Mouse (Mus musculus): Measurements from ENCODE around the gene Nrp1. TPM values are rescaled to one million over a fixed set of nuclear protein-coding genes. Genes with fewer than 3 reads are reported as not detected.
A peak's percentile ranks its signal among the peaks of the same experiment; 100 is the strongest.

The Nrp1 gene
- 130 and 140 TPM in 2 replicates for polyA plus RNA-seq (2015; fragmentation: Nextera tagmentation; extraction: Ambion mirVana)

DNA sequence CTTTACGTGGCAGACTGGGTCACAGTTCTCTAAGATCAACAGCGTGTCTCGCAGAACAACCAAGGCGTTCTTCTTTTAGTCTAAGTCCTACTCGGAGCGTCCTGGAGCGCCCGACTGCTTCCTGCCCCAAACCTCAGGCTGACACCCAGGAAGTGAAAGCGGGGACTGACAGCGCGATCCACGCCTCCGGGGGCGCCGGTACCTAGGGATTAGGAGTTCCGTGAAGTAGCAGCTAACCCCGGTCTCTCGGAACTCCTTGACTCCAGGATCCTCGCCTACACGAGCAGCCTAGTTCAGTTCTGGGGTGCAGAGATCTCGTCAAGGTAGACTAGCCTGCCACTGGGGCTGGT, at the start of gene Nrp1:
TSS of gene Nrp1 (plus strand) at position 199 of the 350 bp plus-strand sequence.
- H3K27ac ChIP-seq = peak within 1 kb of the TSS; percentile 98
- WGBS = 0% methylated on average over 21 of the region's 21 CpGs
- peaks cover 44% of the 10 kb centered on the region for H3K4me1 ChIP-seq
- H3K4me2 ChIP-seq = peak within 1 kb of the TSS; percentile 92
- H3K9me3 ChIP-seq (replicated peaks) = no peaks in the 10 kb centered on the region
- no peaks in the 10 kb centered on the region for H3K36me3 ChIP-seq
- H3K27me3 ChIP-seq = no peaks in the 10 kb centered on the region
- peak within 1 kb of the TSS; percentile 95 for H3K4me3 ChIP-seq (replicated peaks)
- H3K9ac ChIP-seq = peak within 1 kb of the TSS; percentile 93
- ATAC-seq (replicated peaks; ENCODE audit: low FRiP score) = no peak; the same call in 1 of the 2 replicates

DNA sequence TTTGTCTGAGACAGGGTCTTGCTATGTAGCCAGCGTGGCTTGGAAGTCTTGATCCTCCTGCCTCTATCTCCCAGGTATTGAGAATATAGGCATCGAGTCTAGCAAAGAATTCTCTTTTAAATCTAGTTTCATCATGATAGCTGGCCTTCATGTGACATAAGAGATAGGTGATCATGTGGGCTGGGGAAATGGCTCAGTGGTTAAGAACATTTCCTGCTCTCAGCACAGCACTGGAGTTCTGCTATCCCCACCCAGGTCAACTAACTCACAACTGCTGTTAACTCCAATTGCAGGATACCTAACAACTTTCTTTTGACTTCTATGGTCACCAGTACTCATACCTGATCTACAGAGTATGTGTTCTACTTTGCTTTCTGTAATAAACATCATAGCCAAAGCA, 37.6 kb upstream of the Nrp1 start:
- 91% methylated on average over 2 of the region's 2 CpGs for WGBS
- no peaks in the 10 kb centered on the region for H3K27me3 ChIP-seq
- H3K9me3 ChIP-seq (replicated peaks) = no peaks in the 10 kb centered on the region
- no peak overlapping the region for H3K9ac ChIP-seq
- H3K4me3 ChIP-seq (replicated peaks) = no peak overlapping the region
- H3K27ac ChIP-seq = no peak overlapping the region
- no peak overlapping the region for H3K4me2 ChIP-seq
- ATAC-seq (replicated peaks; ENCODE audit: low FRiP score) = no peak
- H3K36me3 ChIP-seq = no peaks in the 10 kb centered on the region
- no peaks in the 10 kb centered on the region for H3K4me1 ChIP-seq

DNA sequence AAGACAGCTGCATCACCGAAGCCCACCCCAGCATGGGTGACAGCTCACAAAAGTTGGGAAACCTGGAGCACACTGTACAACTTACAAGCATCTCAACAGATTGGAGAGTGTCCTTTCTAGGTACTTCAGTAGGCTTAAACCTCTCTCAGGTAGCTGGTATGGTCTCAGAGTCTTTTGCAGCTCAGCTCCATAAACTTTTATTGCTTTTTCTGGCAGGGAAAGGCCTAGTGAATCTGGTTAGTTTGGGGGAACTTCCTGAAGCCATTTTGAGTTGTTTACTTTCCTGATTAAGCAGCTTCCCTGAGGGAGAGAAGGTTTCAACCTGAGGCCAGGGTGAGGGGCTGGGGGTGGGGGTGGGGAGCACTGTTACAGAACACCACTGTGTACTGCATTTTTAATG, 31.1 kb upstream of the Nrp1 start:
- 79% methylated on average over 1 of the region's 1 CpGs for WGBS
- Histone ChIP-seq H3K9me3 (replicated peaks) (no peaks in the 10 kb centered on the region), H3K36me3 (no peaks in the 10 kb centered on the region), H3K4me1 (peaks cover 15% of the 10 kb centered on the region), H3K27me3 (no peaks in the 10 kb centered on the region), H3K4me3 (replicated peaks) (no peak overlapping the region), H3K4me2 (no peak overlapping the region), H3K27ac (peak overlapping the region; percentile 75), H3K9ac (no peak overlapping the region)
- ATAC-seq (replicated peaks; ENCODE audit: low FRiP score) = peak; percentile 54; the same call in 1 of the 2 replicates

DNA sequence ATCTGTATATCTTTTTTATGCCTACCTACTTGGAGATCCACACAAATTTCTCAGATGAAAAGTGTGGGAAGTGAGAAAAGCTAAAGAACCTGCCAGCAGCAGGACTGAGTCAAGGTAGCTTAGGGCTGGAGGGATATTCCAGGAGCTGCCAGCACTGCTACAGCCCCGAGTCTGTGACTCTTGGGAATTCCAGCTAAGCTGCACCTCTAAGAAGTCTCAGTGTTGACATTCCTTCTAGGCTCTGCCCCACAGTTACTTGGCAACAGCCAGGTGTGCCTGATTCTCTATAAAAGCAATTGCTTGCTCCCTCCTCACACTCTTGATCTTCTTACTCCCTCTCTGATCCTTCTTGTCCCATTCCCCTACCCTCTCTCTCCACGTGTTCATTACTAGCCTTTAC, 30.5 kb upstream of the Nrp1 start:
- H3K4me3 ChIP-seq (replicated peaks) = no peak overlapping the region
- H3K9ac ChIP-seq = no peak overlapping the region
- 19% methylated on average over 2 of the region's 2 CpGs for WGBS
- no peak overlapping the region for H3K4me2 ChIP-seq
- peaks cover 15% of the 10 kb centered on the region for H3K4me1 ChIP-seq
- H3K36me3 ChIP-seq = no peaks in the 10 kb centered on the region
- 0 out of 2 replicates have a peak overlapping the region, but pooled peaks have one; percentile 56 for H3K27ac ChIP-seq
- H3K27me3 ChIP-seq = no peaks in the 10 kb centered on the region
- no peaks in the 10 kb centered on the region for H3K9me3 ChIP-seq (replicated peaks)
- peak; percentile 64; the same call in 1 of the 2 replicates for ATAC-seq (replicated peaks; ENCODE audit: low FRiP score)

GRCm38 (mm10) chr8:128329502-128329901, 28.9 kb upstream of the Nrp1 start:
- 91% methylated on average over 3 of the region's 3 CpGs for WGBS
- no peak overlapping the region for H3K9ac ChIP-seq
- ATAC-seq (replicated peaks; ENCODE audit: low FRiP score) = no peak

GRCm38 (mm10) chr8:128335976-128336375, 22.4 kb upstream of the Nrp1 start:
- H3K36me3 ChIP-seq = no peaks in the 10 kb centered on the region
- H3K4me3 ChIP-seq (replicated peaks) = no peak overlapping the region
- H3K9ac ChIP-seq = no peak overlapping the region
- WGBS = 85% methylated on average over 3 of the region's 3 CpGs
- H3K9me3 ChIP-seq (replicated peaks) = no peaks in the 10 kb centered on the region
- H3K27ac ChIP-seq = no peak overlapping the region
- H3K4me1 ChIP-seq = no peaks in the 10 kb centered on the region
- no peak overlapping the region for H3K4me2 ChIP-seq
- ATAC-seq (replicated peaks; ENCODE audit: low FRiP score) = no peak
- H3K27me3 ChIP-seq = no peaks in the 10 kb centered on the region

More at GRCm38 (mm10) chr8:128329502-128329901, 28.9 kb upstream of the Nrp1 start:
- Histone ChIP-seq H3K27ac (no peak overlapping the region), H3K4me1 (peaks cover 15% of the 10 kb centered on the region), H3K36me3 (no peaks in the 10 kb centered on the region), H3K9me3 (replicated peaks) (no peaks in the 10 kb centered on the region), H3K4me2 (no peak overlapping the region), H3K4me3 (replicated peaks) (no peak overlapping the region), H3K27me3 (no peaks in the 10 kb centered on the region)

DNA sequence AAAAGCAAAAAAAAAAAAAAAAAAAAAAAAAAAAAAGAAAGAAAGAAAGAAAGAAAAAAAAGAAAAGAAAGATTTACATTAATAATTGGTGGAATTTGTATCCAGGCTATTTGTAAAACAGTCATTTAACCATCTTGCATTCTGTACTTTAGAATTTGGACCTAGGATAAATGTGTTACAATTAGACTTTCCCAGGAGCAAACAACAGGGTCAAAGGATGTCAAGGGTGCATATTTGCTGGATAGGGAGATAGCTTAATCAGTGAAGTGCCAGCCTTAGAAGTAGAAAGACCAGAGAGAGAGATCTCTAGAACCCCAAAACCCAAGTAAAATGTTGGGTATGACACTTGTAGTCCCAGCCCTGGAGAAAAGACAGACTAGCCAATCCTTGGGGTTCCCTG, 19.5 kb upstream of the Nrp1 start:
- no peak overlapping the region for H3K27ac ChIP-seq
- no peak overlapping the region for H3K4me3 ChIP-seq (replicated peaks)
- ATAC-seq (replicated peaks; ENCODE audit: low FRiP score) = no peak
- H3K4me1 ChIP-seq = no peaks in the 10 kb centered on the region
- no peaks in the 10 kb centered on the region for H3K27me3 ChIP-seq
- H3K4me2 ChIP-seq = no peak overlapping the region
- no peaks in the 10 kb centered on the region for H3K9me3 ChIP-seq (replicated peaks)
- H3K36me3 ChIP-seq = no peaks in the 10 kb centered on the region
- no peak overlapping the region for H3K9ac ChIP-seq

- H3K4me2 ChIP-seq = no peak overlapping the region
- H3K27me3 ChIP-seq = no peaks in the 10 kb centered on the region
- ATAC-seq (replicated peaks; ENCODE audit: low FRiP score) = no peak
- H3K9me3 ChIP-seq (replicated peaks) = no peaks in the 10 kb centered on the region
- no peak overlapping the region for H3K4me3 ChIP-seq (replicated peaks)
- no peak overlapping the region for H3K27ac ChIP-seq
- WGBS = 87% methylated on average over 3 of the region's 3 CpGs
- no peaks in the 10 kb centered on the region for H3K36me3 ChIP-seq
- H3K4me1 ChIP-seq = no peaks in the 10 kb centered on the region
- no peak overlapping the region for H3K9ac ChIP-seq
Observed at GRCm38 (mm10) chr8:128339521-128339920, 18.9 kb upstream of the Nrp1 start.

DNA sequence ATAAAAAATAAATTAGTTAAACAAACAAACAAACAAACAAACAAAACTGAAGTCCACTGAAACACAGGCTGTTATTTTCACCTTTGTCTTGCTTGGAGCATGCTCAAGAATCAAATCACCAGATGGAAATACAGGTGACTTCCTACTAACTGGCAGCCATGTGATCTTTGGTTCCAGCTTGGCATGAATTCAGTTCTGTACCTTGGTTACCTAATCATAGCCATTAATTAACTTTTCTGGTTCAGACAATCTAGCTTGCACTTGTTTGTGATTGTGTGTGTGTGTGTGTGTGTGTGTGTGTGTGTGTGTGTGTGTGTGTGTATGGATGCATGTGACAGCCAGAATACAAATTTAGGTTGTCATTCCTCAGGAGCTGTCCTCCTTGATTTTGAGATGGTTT, 8.0 kb upstream of the Nrp1 start:
- no peaks in the 10 kb centered on the region for H3K36me3 ChIP-seq
- H3K9ac ChIP-seq = no peak overlapping the region
- H3K4me1 ChIP-seq = no peaks in the 10 kb centered on the region
- no peak for ATAC-seq (replicated peaks; ENCODE audit: low FRiP score)
- no peak overlapping the region for H3K27ac ChIP-seq
- no peak overlapping the region for H3K4me2 ChIP-seq
- no peaks in the 10 kb centered on the region for H3K9me3 ChIP-seq (replicated peaks)
- H3K27me3 ChIP-seq = no peaks in the 10 kb centered on the region
- no peak overlapping the region for H3K4me3 ChIP-seq (replicated peaks)

- H3K4me2 ChIP-seq = no peak overlapping the region
- ATAC-seq (replicated peaks; ENCODE audit: low FRiP score) = no peak
- no peak overlapping the region for H3K9ac ChIP-seq
- H3K36me3 ChIP-seq = no peaks in the 10 kb centered on the region
- no peak overlapping the region for H3K27ac ChIP-seq
- H3K27me3 ChIP-seq = no peaks in the 10 kb centered on the region
- no peak overlapping the region for H3K4me3 ChIP-seq (replicated peaks)
- no peaks in the 10 kb centered on the region for H3K9me3 ChIP-seq (replicated peaks)
- peaks cover 4% of the 10 kb centered on the region for H3K4me1 ChIP-seq
Observed at GRCm38 (mm10) chr8:128351211-128351610, 7.2 kb upstream of the Nrp1 start.

- Histone ChIP-seq H3K4me1 (peaks cover 18% of the 10 kb centered on the region), H3K27me3 (no peaks in the 10 kb centered on the region), H3K9ac (no peak overlapping the region), H3K36me3 (no peaks in the 10 kb centered on the region), H3K4me2 (no peak overlapping the region), H3K4me3 (replicated peaks) (no peak overlapping the region), H3K27ac (no peak overlapping the region), H3K9me3 (replicated peaks) (no peaks in the 10 kb centered on the region)
- 80% methylated on average over 2 of the region's 2 CpGs for WGBS
- no peak for ATAC-seq (replicated peaks; ENCODE audit: low FRiP score)
Observed at GRCm38 (mm10) chr8:128352821-128353220, 5.6 kb upstream of the Nrp1 start.

GRCm38 (mm10) chr8:128353999-128354398, 4.4 kb upstream of the Nrp1 start:
- H3K9ac ChIP-seq = no peak overlapping the region
- no peak for ATAC-seq (replicated peaks; ENCODE audit: low FRiP score)
- H3K36me3 ChIP-seq = no peaks in the 10 kb centered on the region
- H3K27ac ChIP-seq = no peak overlapping the region
- no peaks in the 10 kb centered on the region for H3K9me3 ChIP-seq (replicated peaks)
- no peak overlapping the region for H3K4me2 ChIP-seq
- H3K4me3 ChIP-seq (replicated peaks) = no peak overlapping the region
- H3K4me1 ChIP-seq = peaks cover 23% of the 10 kb centered on the region
- no peaks in the 10 kb centered on the region for H3K27me3 ChIP-seq
- WGBS = 25% methylated on average over 1 of the region's 1 CpGs

DNA sequence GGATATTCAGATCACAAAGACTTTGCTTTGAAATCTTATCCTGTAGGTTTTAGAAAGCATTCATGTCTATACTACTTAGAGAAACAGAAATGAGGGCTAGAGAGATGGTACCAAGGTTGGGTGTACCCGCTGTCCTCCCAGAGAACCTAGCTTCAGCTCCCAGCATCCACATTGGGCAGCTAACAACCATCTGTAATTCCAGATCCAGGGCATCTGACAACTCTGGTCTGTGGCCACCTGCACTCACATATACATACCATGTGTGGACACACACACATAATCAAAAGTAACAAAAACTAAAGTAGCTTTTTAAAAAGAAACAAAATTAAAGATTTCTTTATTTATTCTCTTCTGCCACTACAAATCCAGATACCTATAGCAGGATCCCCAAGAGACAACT, 3.3 kb upstream of the Nrp1 start:
- Histone ChIP-seq H3K4me1 (peaks cover 23% of the 10 kb centered on the region), H3K9ac (no peak overlapping the region), H3K4me2 (no peak overlapping the region), H3K36me3 (no peaks in the 10 kb centered on the region), H3K9me3 (replicated peaks) (no peaks in the 10 kb centered on the region), H3K27ac (no peak overlapping the region), H3K4me3 (replicated peaks) (no peak overlapping the region), H3K27me3 (no peaks in the 10 kb centered on the region)
- WGBS = 95% methylated on average over 1 of the region's 1 CpGs
- ATAC-seq (replicated peaks; ENCODE audit: low FRiP score) = no peak
